Mouse (Mus musculus): ENCODE measurements around the gene AC109138.7.

Gene AC109138.7

DNA sequence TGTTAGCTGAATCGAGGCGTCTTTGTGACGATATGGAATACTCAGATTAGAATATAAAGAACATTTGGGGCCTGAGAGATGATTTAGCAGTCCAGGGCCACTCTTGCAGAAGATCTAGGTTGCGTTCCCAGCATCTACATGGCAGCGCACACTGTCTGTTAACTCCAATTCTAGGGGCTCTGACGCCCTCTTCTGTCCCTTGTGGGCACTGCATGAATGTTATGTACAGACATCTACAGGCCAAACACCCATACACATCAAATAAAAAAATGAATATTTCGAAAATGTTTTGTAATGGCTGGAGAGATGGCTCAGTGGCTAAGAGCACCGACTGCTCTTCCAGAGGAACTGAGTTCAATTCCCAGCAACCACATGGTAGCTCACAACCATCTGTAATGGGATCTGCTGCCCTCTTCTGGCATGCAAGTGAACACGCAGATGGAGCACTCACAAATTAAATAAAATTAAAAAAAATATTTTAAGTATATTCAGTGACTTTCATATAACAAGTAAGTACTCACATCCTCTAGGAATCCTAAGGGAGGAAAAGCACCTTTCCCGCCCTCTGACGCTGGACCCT lies 41.5 kb downstream of the AC109138.7 start:
- DNase-seq (ENCODE audit: low spot score) = no peak

DNA sequence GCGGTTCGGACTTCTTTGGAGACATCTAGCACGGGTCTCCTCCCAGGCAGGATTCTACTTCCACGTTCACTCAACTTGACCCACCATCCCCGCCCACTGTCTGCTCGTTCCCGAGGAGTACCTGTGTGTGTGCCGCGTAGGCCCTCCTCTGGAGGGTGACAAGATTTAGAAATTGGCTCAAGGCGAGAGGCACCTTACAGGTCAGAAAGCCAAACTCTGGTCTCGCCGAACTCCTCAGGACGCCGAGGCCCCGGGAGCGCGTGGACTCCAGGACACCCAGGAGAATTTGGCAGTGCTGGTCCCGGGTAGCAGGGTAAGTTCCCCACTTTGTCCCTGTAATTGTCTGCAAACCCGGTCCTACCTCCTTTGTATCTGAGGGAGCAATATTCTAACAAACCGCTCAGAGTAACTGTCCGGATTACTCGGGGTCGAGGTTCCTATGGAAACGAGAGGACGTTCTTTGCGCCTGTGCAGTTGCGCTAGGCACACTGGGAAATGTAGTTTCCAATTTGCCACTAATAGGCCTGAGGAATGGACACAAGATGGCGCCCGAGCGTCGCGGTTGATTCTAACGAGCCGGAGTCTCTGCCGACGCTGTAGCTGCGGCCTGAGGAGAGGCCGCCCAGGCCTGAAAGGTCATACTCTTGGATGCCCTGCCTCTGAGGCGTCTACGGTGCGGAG lies 43.2 kb downstream of the AC109138.7 start:
- DNase-seq (ENCODE audit: low spot score) = peak; percentile 94

DNA sequence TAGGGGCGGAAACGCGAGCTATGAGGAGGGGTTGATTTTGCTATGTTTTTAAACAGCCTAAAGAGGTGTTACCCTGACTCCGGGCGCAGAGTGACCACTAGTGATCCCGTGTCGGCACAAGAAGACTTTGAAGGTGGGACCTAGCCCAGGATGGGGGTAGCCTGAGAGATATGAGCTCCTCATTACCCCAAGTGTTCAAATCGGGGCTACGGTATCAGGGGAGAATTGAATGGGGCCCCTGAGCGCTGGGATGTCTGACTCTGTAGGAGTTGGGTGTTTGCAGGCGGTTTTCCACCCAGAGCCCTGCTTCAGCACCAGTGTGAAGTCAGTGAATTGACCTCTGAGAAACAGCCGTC lies 43.7 kb downstream of the AC109138.7 start:
- DNase-seq (ENCODE audit: low spot score) = no peak

DNA sequence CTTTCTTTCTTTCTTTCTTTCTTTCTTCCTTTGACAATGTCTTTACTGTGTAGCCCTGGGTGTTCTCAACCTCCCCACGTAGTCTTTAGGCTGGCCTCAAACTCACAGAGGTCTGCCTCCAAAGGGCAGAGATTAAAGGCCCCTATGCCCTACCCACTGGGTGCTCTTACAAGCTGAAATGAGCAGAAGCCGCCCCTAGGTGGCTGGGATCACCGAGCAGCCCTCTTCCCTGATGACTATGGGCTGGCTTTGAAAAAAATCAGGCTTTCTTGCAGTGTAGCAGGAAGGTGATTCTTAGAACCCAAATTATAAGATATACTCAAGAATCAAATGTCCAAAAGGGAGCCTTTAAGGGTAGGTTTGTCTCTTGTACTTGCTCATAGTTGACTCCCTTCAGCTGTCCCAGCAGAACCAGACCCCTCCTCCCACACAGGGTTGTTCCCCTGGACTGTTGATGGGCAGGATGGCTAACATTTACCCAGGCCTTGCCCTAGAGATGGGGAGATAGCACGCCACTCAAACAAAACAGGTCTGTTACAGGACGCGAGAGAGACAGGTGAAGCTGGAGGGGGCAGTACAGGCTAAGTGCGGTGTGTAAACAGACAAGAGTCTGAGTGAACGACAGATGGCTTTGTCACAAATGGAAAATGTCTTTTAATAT lies 47.0 kb downstream of the AC109138.7 start:
- peak; percentile 61 for DNase-seq (ENCODE audit: low spot score)

DNA sequence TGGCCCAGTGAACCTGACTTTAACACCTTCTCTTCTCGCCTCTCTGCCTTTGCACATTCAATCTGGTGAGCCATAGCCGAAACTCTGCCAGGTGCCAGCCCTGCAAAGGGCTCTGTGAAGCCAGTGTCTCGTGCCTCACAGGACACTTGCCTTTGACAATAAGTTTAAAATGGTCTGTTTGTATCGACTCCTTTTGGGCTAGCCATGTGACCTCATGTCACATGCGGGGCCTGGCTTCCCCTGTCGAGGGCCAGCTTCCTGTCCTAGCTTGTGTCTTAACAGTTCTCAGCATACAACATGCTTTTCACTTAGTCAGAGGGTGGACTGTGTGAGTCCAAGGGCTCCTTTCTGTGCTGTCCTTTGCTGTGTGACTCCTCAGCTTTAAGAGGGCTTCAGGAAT lies 48.6 kb downstream of the AC109138.7 start:
- no peak for DNase-seq (ENCODE audit: low spot score)

DNA sequence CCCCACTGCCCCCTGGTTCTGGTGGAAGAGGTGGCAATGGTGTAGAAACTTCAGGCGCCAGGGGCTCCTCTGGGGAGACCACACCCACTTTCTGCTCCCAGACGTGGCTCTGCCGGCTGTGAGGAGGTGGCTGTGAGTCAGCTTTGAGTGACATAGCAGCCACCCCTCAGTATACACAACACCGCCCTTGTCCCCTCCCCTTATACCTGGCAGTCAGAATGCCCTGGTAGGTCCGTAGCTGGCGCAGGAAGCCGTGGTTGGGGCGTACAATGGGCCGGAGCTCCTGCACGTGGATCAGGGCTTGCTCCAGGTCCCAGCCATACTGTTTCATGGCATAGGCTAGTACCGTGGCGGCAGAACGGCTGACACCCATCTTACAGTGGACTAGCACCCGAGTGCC lies 49.5 kb downstream of the AC109138.7 start:
- DNase-seq (ENCODE audit: low spot score) = peak; percentile 55

DNA sequence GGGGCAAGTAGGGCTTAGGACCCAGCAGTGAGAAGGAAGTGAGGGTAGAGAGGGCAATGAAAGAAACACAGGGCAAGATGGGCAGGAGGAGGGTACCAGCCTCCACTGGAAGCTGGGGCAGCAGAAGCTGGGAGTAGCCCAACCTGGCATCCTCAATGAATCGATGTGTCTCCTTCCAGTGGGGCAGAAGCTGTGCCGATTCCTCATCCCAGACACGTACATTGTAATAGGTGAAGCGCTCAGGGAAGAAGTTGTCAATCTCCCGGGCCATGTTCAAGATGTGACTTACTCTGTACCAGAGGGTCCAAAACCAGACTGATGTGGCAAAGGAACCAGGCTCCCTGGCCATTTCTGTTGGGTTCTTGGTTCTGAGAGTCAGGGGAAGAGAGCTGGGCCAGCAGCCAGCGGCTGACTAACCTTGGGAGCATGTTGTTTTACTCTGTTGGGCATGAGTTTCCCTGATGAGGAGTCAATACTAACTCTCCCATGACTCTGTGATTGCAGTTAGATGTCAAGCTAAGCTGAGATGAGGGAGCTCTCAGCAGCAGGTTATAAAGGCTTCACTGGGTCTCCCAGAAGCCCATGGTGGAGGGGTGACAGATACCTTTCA lies 50.1 kb downstream of the AC109138.7 start:
- DNase-seq (ENCODE audit: low spot score) = no peak

DNA sequence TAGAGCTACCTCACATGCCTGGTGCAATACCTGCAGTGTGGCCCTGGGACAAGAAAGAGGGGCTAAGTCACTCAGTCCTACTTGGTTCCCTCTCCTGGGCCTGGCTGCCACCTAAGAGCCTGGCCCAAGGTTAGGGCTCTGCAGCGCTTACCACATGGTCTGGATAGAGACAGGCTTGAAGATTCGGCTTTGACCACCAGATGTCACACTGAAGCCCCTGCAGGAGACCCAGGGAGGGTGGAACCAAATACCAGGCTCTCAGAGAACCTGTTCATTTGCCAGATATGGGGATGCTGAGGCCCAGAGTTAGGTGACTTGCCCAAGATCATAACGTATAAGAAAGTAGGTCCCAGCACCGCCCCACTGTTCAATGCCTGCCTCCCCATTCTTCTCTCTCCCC lies 51.8 kb downstream of the AC109138.7 start:
- DNase-seq (ENCODE audit: low spot score) = no peak

DNA sequence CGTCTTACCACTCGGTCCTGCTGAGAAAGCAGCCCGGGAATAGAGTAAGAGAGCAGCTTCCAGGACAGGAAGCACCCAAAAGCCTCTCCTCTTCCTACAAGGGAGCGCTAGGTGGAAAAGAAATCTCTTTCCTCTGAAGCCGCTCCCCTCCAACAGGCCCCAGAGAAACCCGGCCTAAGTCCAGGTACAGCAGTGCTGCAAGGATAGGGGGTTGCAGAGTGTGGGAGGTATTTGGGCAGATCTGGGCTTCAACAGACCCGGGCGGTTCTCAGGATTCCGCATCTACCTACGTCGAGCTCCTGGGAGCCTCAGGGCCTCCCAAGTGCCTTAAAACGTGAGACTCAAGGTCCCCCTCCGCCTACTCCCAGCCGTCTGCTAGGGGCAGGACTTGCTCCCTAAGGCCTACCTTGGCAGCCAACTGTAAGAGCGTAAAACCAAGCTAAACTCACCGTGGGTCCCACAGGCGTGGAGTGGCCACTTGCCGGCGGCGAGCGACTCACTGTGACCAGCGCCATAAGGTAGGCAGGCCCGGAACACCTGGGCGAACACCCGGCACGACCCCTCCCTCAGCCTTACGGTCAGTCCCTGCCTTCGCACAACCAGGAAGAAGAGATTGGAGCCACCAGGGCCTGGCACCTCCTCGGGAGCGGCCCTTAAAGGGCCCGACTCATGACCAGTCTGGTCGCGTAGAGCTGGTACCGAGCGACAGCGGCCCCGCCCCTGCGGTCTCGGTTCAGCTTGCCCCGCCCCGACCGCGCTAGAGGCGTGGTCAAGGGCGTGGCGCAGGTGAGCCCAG lies 54.6 kb downstream of the AC109138.7 start, which contains the start of gene Ssh3:
Gene Ssh3, minus strand, starts transcription at position 615 of the 796 bp plus-strand sequence.
- peak; percentile 86 for DNase-seq (ENCODE audit: low spot score)

DNA sequence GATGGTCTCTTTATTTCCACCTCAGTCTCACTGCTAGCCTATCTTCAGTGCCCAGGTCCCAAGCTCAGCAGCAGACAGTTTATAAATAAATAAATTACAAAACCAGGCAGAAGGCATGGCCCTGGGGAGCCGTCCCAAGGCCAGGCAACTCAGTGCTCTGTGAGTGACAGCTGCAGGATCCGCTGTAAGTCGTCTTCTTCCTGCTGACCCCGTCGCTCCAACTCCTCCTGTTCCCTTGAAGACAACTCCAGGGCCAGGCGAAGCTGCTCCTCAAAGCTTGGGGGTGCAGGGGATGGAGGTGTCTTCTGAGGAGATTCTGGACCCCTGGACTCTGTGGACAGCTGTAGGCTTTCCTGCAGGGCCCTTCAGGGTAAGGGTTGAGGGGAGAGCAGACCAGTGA lies 56.0 kb downstream of the AC109138.7 start:
- DNase-seq (ENCODE audit: low spot score) = no peak

DNA sequence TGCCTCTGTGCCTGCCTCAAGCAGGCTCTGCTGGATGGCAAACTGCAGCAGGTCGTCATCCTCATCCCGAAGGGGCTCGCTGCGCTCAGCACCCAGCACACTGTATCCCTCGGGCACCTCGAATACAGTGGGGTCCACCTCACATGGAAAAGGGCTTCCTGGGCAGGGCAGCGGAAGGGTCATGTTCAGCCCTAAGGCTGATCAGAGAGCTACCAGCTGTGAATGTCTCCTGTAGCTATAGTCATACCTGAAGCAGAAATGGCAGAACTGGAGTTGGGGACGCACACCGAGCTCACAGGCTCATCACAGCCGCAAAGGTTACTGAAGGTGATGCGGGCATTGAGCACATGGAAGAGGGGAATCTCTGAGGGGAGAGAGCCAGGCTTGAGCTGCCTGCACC lies 56.8 kb downstream of the AC109138.7 start:
- DNase-seq (ENCODE audit: low spot score) = no peak

DNA sequence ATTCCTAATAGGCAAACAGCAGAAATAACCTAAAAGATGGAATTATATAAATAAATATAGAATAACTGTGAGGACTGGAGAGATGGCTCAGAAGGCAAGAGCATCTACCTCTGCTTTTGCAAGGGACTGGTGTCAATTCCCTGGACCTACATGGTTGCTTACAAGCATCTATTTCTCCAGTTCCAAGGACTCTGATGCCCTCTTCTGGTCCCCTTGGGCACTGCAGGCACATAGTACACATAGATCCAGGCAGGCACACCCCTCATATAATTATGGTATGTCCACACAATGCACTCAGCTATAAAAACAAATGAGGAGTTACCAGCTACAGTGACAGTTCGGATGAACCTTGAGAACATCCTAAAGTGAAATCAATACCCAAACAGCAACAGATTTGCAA lies 65.3 kb downstream of the AC109138.7 start:
- DNase-seq (ENCODE audit: low spot score) = no peak

DNA sequence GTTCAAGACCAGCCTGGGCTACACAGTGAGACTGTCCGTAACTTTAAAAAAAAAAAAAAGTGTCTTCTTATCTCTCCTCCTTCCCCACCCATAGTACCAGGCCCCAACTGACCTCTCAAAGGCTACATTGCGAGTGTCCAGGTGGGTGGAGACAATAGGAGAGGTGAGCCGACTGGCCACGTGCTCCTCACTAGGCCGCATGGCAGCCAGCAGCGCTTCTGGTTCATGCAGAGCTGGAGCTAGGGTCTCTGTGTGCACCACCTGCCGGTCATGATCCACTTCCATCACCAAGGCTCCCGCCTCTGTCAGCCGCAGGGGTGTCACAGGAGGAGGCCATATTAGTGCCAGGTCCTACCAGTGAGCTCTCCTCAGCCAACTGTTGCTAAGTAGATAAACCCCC lies 66.3 kb downstream of the AC109138.7 start:
- DNase-seq (ENCODE audit: low spot score) = no peak
